Mouse (Mus musculus) midbrain, embryonic 11.5 days (tissue): ENCODE measurements around the gene Rhox13. TPM values are rescaled to one million over a fixed set of nuclear protein-coding genes. Genes with fewer than 3 reads are reported as not detected.

Experiments used
- ATAC-seq: fragments of 200-750 bp; cut with Nextera tagmentation; 2 replicates; pipeline ENCODE4 v1.8.0; 2017; ENCODE audit warnings: moderate TSS enrichment, moderate library complexity; ENCODE audit not compliant: low FRiP score
- DNase-seq: peaks from one replicate; pipeline ENCODE4 v3.0.0; 2015; ENCODE audit warnings: low spot score; ENCODE audit errors: missing footprints
- H3K27ac ChIP-seq: fragments of 300-500 bp; sonication (generic); 2 replicates; pipeline ENCODE4 v1.5.1; 2014; ENCODE audit warnings: low read depth, low read length
- H3K27me3 ChIP-seq: fragments of 300-500 bp; sonication (generic); 2 replicates; pipeline ENCODE4 v1.6.1; 2014; ENCODE audit warnings: mild to moderate bottlenecking, low read length, moderate library complexity, mixed read lengths; ENCODE audit not compliant: control insufficient read depth, insufficient read depth
- H3K36me3 ChIP-seq: fragments of 300-500 bp; sonication (generic); 2 replicates; pipeline ENCODE4 v1.6.1; 2014; ENCODE audit warnings: mild to moderate bottlenecking, low read length, moderate library complexity, mixed read lengths; ENCODE audit not compliant: control insufficient read depth, insufficient read depth
- H3K4me1 ChIP-seq: fragments of 300-500 bp; sonication (generic); 2 replicates; pipeline ENCODE4 v1.6.1; 2014; ENCODE audit warnings: low read length; ENCODE audit not compliant: control insufficient read depth, insufficient read depth
- H3K4me2 ChIP-seq: fragments of 300-500 bp; sonication (generic); 2 replicates; pipeline ENCODE4 v1.6.1; 2014; ENCODE audit warnings: mild to moderate bottlenecking, moderate library complexity
- H3K4me3 ChIP-seq: fragments of 300-500 bp; sonication (generic); 2 replicates; pipeline ENCODE4 v1.5.1; 2014; ENCODE audit warnings: low read depth, low read length
- H3K9ac ChIP-seq: fragments of 300-500 bp; sonication (generic); 2 replicates; pipeline ENCODE4 v1.6.1; 2014; ENCODE audit warnings: low read length
- H3K9me3 ChIP-seq: fragments of 300-500 bp; sonication (generic); 2 replicates; pipeline ENCODE4 v1.6.1; 2016; ENCODE audit warnings: low read length; ENCODE audit not compliant: control insufficient read depth
- WGBS: fragments of 180-500 bp; shearing (Covaris S2); extraction: QIAGEN DNeasy Blood & Tissue Kit; methylation state at CpG from one replicate; pipeline ENCODE4 v1.1.7; 2014; 5-methylcytosine and 5-hydroxymethylcytosine counted together
- polyA plus RNA-seq: library from polyadenylated mRNA; unstranded; fragments of >200 nt; fragmentation: Nextera tagmentation; extraction: Ambion mirVana; gene quantifications from 2 replicates; pipeline ENCODE4 v1.2.1, GENCODE M21; 2014

Gene Rhox13
- not detected in 2 replicates for polyA plus RNA-seq

GRCm38 (mm10) chrX:38120982-38121381 is at the start of gene Rhox13:
Rhox13 (plus strand) TSS chrX:38121219.
- no peak for ATAC-seq
- DNase-seq, result no peak
- H3K27me3 ChIP-seq, result no peaks in the 10 kb centered on the region
- H3K36me3 ChIP-seq, result no peaks in the 10 kb centered on the region
- H3K4me1 ChIP-seq, result no peaks in the 10 kb centered on the region
- no peak within 1 kb of the TSS for H3K27ac ChIP-seq
- H3K4me3 ChIP-seq, result no peak within 1 kb of the TSS
- WGBS, result 93% methylated on average over 20 of the region's 20 CpGs
- H3K9ac ChIP-seq, result no peak within 1 kb of the TSS
- H3K4me2 ChIP-seq, result no peak within 1 kb of the TSS
- 0 out of 2 replicates have a peak, but pooled peaks cover 3% of the 10 kb centered on the region for H3K9me3 ChIP-seq

- no peaks in the 10 kb centered on the region for H3K27me3 ChIP-seq
- no peak overlapping the region for H3K4me2 ChIP-seq
- ATAC-seq, result no peak
- peak; percentile 89 for DNase-seq
- H3K27ac ChIP-seq, result no peak overlapping the region
- H3K9ac ChIP-seq, result no peak overlapping the region
- H3K4me1 ChIP-seq, result no peaks in the 10 kb centered on the region
- H3K4me3 ChIP-seq, result no peak overlapping the region
- H3K36me3 ChIP-seq, result no peaks in the 10 kb centered on the region
- WGBS, result 17% methylated on average over 12 of the region's 12 CpGs
- no peaks in the 10 kb centered on the region for H3K9me3 ChIP-seq
Observed at GRCm38 (mm10) chrX:38084226-38084625, 36.8 kb upstream of the Rhox13 start.

GRCm38 (mm10) chrX:38085041-38085440 is 36.0 kb upstream of the Rhox13 start, which contains the start of gene Rhox11:
Rhox11 (minus strand) TSS chrX:38085141.
- no peaks in the 10 kb centered on the region for H3K9me3 ChIP-seq
- 84% methylated on average over 9 of the region's 9 CpGs for WGBS

GRCm38 (mm10) chrX:38110807-38111206 is 10.2 kb upstream of the Rhox13 start, which contains the start of gene Rhox12:
Rhox12 (minus strand) TSS chrX:38110907.
- 85% methylated on average over 4 of the region's 4 CpGs for WGBS

More at GRCm38 (mm10) chrX:38085041-38085440, 36.0 kb upstream of the Rhox13 start, which contains the start of gene Rhox11:
- Histone ChIP-seq H3K27ac (no peak within 1 kb of the TSS), H3K27me3 (no peaks in the 10 kb centered on the region), H3K4me3 (no peak within 1 kb of the TSS), H3K9ac (no peak within 1 kb of the TSS), H3K4me1 (no peaks in the 10 kb centered on the region), H3K4me2 (no peak within 1 kb of the TSS), H3K36me3 (no peaks in the 10 kb centered on the region)
- DNase-seq (no peak), ATAC-seq (no peak)

GRCm38 (mm10) chrX:38121478-38121877 is 459 bp downstream of the Rhox13 start:
- Histone ChIP-seq H3K9ac (no peak overlapping the region), H3K27me3 (no peaks in the 10 kb centered on the region), H3K4me1 (no peaks in the 10 kb centered on the region), H3K4me3 (no peak overlapping the region), H3K9me3 (0 out of 2 replicates have a peak, but pooled peaks cover 3% of the 10 kb centered on the region), H3K4me2 (no peak overlapping the region), H3K27ac (no peak overlapping the region), H3K36me3 (no peaks in the 10 kb centered on the region)
- DNase-seq (no peak), ATAC-seq (no peak)
- 86% methylated on average over 30 of the region's 34 CpGs for WGBS

More at GRCm38 (mm10) chrX:38110807-38111206, 10.2 kb upstream of the Rhox13 start, which contains the start of gene Rhox12:
- H3K4me2 ChIP-seq, result no peak within 1 kb of the TSS
- no peak within 1 kb of the TSS for H3K27ac ChIP-seq
- H3K27me3 ChIP-seq, result no peaks in the 10 kb centered on the region
- no peak within 1 kb of the TSS for H3K9ac ChIP-seq
- no peaks in the 10 kb centered on the region for H3K4me1 ChIP-seq
- H3K4me3 ChIP-seq, result no peak within 1 kb of the TSS
- H3K9me3 ChIP-seq, result no peaks in the 10 kb centered on the region
- ATAC-seq, result no peak
- DNase-seq, result no peak
- no peaks in the 10 kb centered on the region for H3K36me3 ChIP-seq

GRCm38 (mm10) chrX:38159097-38159496 is 38.1 kb downstream of the Rhox13 start:
- ATAC-seq (no peak), DNase-seq (no peak)
- Histone ChIP-seq H3K4me3 (no peak overlapping the region), H3K9ac (no peak overlapping the region), H3K27me3 (no peaks in the 10 kb centered on the region), H3K36me3 (no peaks in the 10 kb centered on the region), H3K4me2 (no peak overlapping the region), H3K9me3 (no peaks in the 10 kb centered on the region), H3K4me1 (no peaks in the 10 kb centered on the region), H3K27ac (no peak overlapping the region)
- 62% methylated on average over 1 of the region's 1 CpGs for WGBS

GRCm38 (mm10) chrX:38165315-38165714 is 44.3 kb downstream of the Rhox13 start:
- Histone ChIP-seq H3K27ac (no peak overlapping the region), H3K4me1 (no peaks in the 10 kb centered on the region), H3K9ac (no peak overlapping the region), H3K9me3 (no peaks in the 10 kb centered on the region), H3K27me3 (no peaks in the 10 kb centered on the region), H3K4me2 (no peak overlapping the region), H3K36me3 (no peaks in the 10 kb centered on the region), H3K4me3 (no peak overlapping the region)
- no peak for DNase-seq
- ATAC-seq, result no peak
- WGBS, result 87% methylated on average over 3 of the region's 3 CpGs

- no peak overlapping the region for H3K27ac ChIP-seq
- no peak overlapping the region for H3K9ac ChIP-seq
- no peaks in the 10 kb centered on the region for H3K4me1 ChIP-seq
- H3K4me3 ChIP-seq, result no peak overlapping the region
- H3K36me3 ChIP-seq, result no peaks in the 10 kb centered on the region
- H3K4me2 ChIP-seq, result no peak overlapping the region
- ATAC-seq (no peak), DNase-seq (no peak)
- H3K27me3 ChIP-seq, result no peaks in the 10 kb centered on the region
- H3K9me3 ChIP-seq, result no peaks in the 10 kb centered on the region
- 83% methylated on average over 9 of the region's 9 CpGs for WGBS
Observed at GRCm38 (mm10) chrX:38166064-38166463, 45.0 kb downstream of the Rhox13 start.

GRCm38 (mm10) chrX:38166592-38166991 is 45.6 kb downstream of the Rhox13 start:
- no peaks in the 10 kb centered on the region for H3K4me1 ChIP-seq
- ATAC-seq, result no peak
- no peaks in the 10 kb centered on the region for H3K27me3 ChIP-seq
- no peak for DNase-seq
- WGBS, result 76% methylated on average over 4 of the region's 4 CpGs
- no peak overlapping the region for H3K4me3 ChIP-seq
- no peak overlapping the region for H3K4me2 ChIP-seq
- H3K36me3 ChIP-seq, result no peaks in the 10 kb centered on the region
- H3K9ac ChIP-seq, result no peak overlapping the region
- no peaks in the 10 kb centered on the region for H3K9me3 ChIP-seq
- H3K27ac ChIP-seq, result no peak overlapping the region
